Mouse (Mus musculus): ENCODE results near the gene Cysltr2. TPM values are rescaled to one million over a fixed set of nuclear protein-coding genes. Genes with fewer than 3 reads are reported as not detected.
A peak's percentile ranks its signal among the peaks of the same experiment; 100 is the strongest.

Gene Cysltr2
- total and polyA plus RNA-seq, 2 experiments from 2014 or later: not detected

DNA sequence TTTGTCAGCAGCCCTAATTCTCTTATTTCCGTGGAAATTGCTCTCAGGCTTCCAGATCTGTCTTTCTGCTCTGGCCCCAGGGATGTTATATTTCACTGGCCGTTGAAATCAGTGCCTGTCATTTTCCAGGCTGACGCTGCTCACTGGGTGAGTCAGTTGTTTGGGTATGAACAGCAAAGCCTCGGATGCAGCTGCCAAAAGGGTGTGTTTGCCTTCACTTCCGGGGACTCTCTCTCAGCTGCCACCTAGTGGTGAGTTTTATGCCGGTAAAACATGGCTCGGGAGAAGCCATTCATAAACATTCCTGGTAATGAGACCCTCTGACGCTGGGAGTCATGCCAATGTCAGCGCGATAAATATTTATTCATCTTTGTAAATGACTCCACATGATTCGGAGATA lies 65.5 kb downstream of the Cysltr2 start:
- WGBS: 8% methylated on average over 11 of the region's 11 CpGs
- DNase-seq (ENCODE audit: low spot score) (peak; percentile 90), ATAC-seq (ENCODE audit: insufficient read depth, low read depth) (peak; percentile 77)
- Histone ChIP-seq H3K9ac (replicated peaks; ENCODE audit: low read depth, low read length) (no peak overlapping the region), H3K36me3 (replicated peaks; ENCODE audit: control insufficient read depth, insufficient read depth, low read length) (no peaks in the 10 kb centered on the region), H3K27ac (ENCODE audit: low read depth) (no peak overlapping the region), H3K4me3 (ENCODE audit: low read depth, low read length) (peak overlapping the region; percentile 17; the same call in 1 of the 2 replicates), H3K4me2 (ENCODE audit: low read depth, low read length) (peak overlapping the region; percentile 45), H3K9me3 (replicated peaks; ENCODE audit: control insufficient read depth, low read length) (no peaks in the 10 kb centered on the region), H3K27me3 (ENCODE audit: control insufficient read depth, insufficient read depth, low read length) (no peaks in the 10 kb centered on the region), H3K4me1 (ENCODE audit: control insufficient read depth, insufficient read depth) (no peaks in the 10 kb centered on the region)
- no peak for TF ChIP-seq EP300 (IDR thresholded peaks at IDR 0.05; ENCODE audit: low read depth)
- peak; percentile 87 for TF ChIP-seq CTCF (IDR thresholded peaks at IDR 0.05; ENCODE audit: low read depth)

DNA sequence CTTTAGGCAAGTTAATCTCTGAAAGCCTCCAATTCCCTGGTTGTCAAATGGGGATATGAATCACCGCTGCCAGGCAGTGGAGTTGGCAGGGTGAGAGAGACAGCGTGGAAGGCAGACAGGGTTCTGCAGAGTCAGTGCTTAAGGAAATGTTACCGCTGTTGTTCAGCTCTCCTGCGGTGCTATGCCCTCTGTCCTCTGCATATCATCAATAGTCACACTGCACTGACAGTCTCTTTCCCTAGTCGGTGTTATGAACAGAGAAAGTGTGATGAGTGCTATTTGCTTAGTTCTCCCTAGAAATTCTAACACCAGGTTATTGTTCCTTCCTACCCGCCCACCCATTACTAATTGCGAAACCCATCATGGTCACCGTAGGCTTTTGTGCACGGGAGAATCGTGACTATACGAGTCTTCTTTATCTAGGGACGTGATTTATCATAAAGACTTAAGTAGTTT lies 65.9 kb downstream of the Cysltr2 start:
- H3K4me1 ChIP-seq (ENCODE audit: control insufficient read depth, insufficient read depth): no peaks in the 10 kb centered on the region
- no peak for ATAC-seq (ENCODE audit: insufficient read depth, low read depth)
- peak overlapping the region; percentile 17; the same call in 1 of the 2 replicates for H3K4me3 ChIP-seq (ENCODE audit: low read depth, low read length)
- H3K36me3 ChIP-seq (replicated peaks; ENCODE audit: control insufficient read depth, insufficient read depth, low read length): no peaks in the 10 kb centered on the region
- H3K27me3 ChIP-seq (ENCODE audit: control insufficient read depth, insufficient read depth, low read length): no peaks in the 10 kb centered on the region
- no peak overlapping the region for H3K9ac ChIP-seq (replicated peaks; ENCODE audit: low read depth, low read length)
- no peak overlapping the region for H3K27ac ChIP-seq (ENCODE audit: low read depth)
- peak overlapping the region; percentile 45 for H3K4me2 ChIP-seq (ENCODE audit: low read depth, low read length)
- WGBS: 53% methylated on average over 12 of the region's 12 CpGs
- no peak for DNase-seq (ENCODE audit: low spot score)
- no peaks in the 10 kb centered on the region for H3K9me3 ChIP-seq (replicated peaks; ENCODE audit: control insufficient read depth, low read length)
- TF ChIP-seq CTCF (IDR thresholded peaks at IDR 0.05; ENCODE audit: low read depth) (no peak), EP300 (IDR thresholded peaks at IDR 0.05; ENCODE audit: low read depth) (no peak)

DNA sequence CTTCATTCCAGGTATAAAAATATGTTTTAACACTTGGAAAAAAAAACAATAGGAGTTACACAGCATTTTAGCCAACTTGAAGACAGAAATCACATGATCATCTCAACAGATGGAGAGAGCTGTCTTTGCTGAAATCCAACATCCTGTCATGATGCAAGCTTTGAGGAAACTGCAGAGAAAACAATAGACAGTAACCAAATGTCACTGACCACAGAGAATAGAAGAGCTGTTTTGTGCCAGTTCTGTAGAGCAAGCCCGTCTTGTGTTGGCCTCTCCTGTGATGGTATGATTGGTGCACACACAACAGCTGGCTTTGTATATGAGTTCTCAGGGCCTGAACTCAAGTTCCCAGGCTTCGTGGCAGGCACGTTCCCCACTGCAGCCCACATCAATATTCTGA lies 68.2 kb downstream of the Cysltr2 start:
- DNase-seq (ENCODE audit: low spot score) (no peak), ATAC-seq (ENCODE audit: insufficient read depth, low read depth) (no peak)
- Histone ChIP-seq H3K4me2 (ENCODE audit: low read depth, low read length) (no peak overlapping the region), H3K4me3 (ENCODE audit: low read depth, low read length) (no peak overlapping the region), H3K27me3 (ENCODE audit: control insufficient read depth, insufficient read depth, low read length) (no peaks in the 10 kb centered on the region), H3K9ac (replicated peaks; ENCODE audit: low read depth, low read length) (no peak overlapping the region), H3K4me1 (ENCODE audit: control insufficient read depth, insufficient read depth) (no peaks in the 10 kb centered on the region), H3K27ac (ENCODE audit: low read depth) (no peak overlapping the region), H3K9me3 (replicated peaks; ENCODE audit: control insufficient read depth, low read length) (no peaks in the 10 kb centered on the region), H3K36me3 (replicated peaks; ENCODE audit: control insufficient read depth, insufficient read depth, low read length) (no peaks in the 10 kb centered on the region)
- TF ChIP-seq CTCF (IDR thresholded peaks at IDR 0.05; ENCODE audit: low read depth) (no peak), EP300 (IDR thresholded peaks at IDR 0.05; ENCODE audit: low read depth) (no peak)
- WGBS: 52% methylated on average over 3 of the region's 3 CpGs

DNA sequence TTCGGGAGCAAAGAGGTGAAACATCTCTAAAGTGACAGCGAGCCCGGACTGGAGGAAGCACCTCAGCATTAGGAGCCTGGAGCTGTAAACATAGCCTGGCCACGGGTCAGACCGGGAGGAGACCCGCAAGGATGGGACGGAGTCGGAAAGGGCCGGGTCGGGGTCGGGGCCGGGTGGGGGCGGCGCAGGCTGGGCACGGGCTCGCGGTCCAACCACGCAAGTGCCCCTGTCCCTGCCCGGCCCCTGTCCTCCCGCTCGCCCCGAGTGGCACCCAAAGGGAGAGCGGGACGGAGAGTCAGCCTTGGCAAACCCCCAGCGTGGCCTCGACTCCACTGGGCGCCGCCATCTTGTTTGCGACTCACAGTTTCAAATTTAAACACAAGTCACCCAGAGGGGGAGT lies 68.8 kb downstream of the Cysltr2 start:
- no peak for DNase-seq (ENCODE audit: low spot score)
- Histone ChIP-seq H3K4me3 (ENCODE audit: low read depth, low read length) (no peak overlapping the region), H3K36me3 (replicated peaks; ENCODE audit: control insufficient read depth, insufficient read depth, low read length) (no peaks in the 10 kb centered on the region), H3K9me3 (replicated peaks; ENCODE audit: control insufficient read depth, low read length) (no peaks in the 10 kb centered on the region), H3K9ac (replicated peaks; ENCODE audit: low read depth, low read length) (no peak overlapping the region), H3K27me3 (ENCODE audit: control insufficient read depth, insufficient read depth, low read length) (no peaks in the 10 kb centered on the region), H3K27ac (ENCODE audit: low read depth) (no peak overlapping the region), H3K4me2 (ENCODE audit: low read depth, low read length) (no peak overlapping the region), H3K4me1 (ENCODE audit: control insufficient read depth, insufficient read depth) (no peaks in the 10 kb centered on the region)
- TF ChIP-seq EP300 (IDR thresholded peaks at IDR 0.05; ENCODE audit: low read depth) (no peak), CTCF (IDR thresholded peaks at IDR 0.05; ENCODE audit: low read depth) (no peak)
- WGBS: 89% methylated on average over 29 of the region's 29 CpGs
- ATAC-seq (ENCODE audit: insufficient read depth, low read depth): no peak; the same call in 1 of the 2 replicates

DNA sequence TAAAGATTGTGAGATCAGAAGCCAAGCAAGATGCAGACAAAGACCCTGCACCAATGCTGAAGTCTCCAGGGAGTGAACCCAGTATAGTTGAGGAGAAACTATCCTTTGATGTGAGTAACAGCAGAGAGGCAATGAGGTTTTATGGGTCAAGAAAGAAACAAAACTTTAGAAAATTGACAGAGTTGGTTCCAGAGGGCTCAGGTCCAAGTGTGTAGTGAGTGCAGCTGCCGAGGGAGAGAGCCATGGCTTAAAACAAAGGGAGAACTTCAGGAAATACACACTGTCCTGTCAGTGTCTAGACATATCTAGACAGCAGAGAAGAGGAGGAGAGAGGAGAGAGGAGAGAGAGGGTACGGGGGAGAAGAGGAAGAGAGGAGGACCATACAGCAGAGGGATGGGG lies 72.8 kb downstream of the Cysltr2 start:
- no peak overlapping the region for H3K4me2 ChIP-seq (ENCODE audit: low read depth, low read length)
- H3K9ac ChIP-seq (replicated peaks; ENCODE audit: low read depth, low read length): no peak overlapping the region
- no peak for TF ChIP-seq EP300 (IDR thresholded peaks at IDR 0.05; ENCODE audit: low read depth)
- no peak for TF ChIP-seq CTCF (IDR thresholded peaks at IDR 0.05; ENCODE audit: low read depth)
- 46% methylated on average over 2 of the region's 2 CpGs for WGBS
- H3K27ac ChIP-seq (ENCODE audit: low read depth): no peak overlapping the region
- DNase-seq (ENCODE audit: low spot score): no peak
- H3K27me3 ChIP-seq (ENCODE audit: control insufficient read depth, insufficient read depth, low read length): no peaks in the 10 kb centered on the region
- no peaks in the 10 kb centered on the region for H3K36me3 ChIP-seq (replicated peaks; ENCODE audit: control insufficient read depth, insufficient read depth, low read length)
- no peak for ATAC-seq (ENCODE audit: insufficient read depth, low read depth)
- no peaks in the 10 kb centered on the region for H3K9me3 ChIP-seq (replicated peaks; ENCODE audit: control insufficient read depth, low read length)
- no peaks in the 10 kb centered on the region for H3K4me1 ChIP-seq (ENCODE audit: control insufficient read depth, insufficient read depth)
- H3K4me3 ChIP-seq (ENCODE audit: low read depth, low read length): no peak overlapping the region

Other genes with a start within 250 kb of the Cysltr2 start
- gene Rcbtb2, start 73.9 kb upstream of the Cysltr2 start, total RNA-seq (2014; rRNA removed; ENCODE audit: low replicate concordance): 57.5 and 68.5 TPM in 2 replicates
- 44.9 and 47.8 TPM in 2 replicates for gene Rcbtb2, start 73.9 kb upstream of the Cysltr2 start, polyA plus RNA-seq (2015; fragmentation: Nextera tagmentation; extraction: Ambion mirVana)
- gene Lpar6, start 188.8 kb upstream of the Cysltr2 start, total RNA-seq (2014; rRNA removed; ENCODE audit: low replicate concordance): 6.6 and 7.0 TPM in 2 replicates
- gene Lpar6, start 188.8 kb upstream of the Cysltr2 start, polyA plus RNA-seq (2015; fragmentation: Nextera tagmentation; extraction: Ambion mirVana): 7.2 and 7.8 TPM in 2 replicates